ENCODE assay signal across 8 mouse cellular contexts in the genomic region with DNA sequence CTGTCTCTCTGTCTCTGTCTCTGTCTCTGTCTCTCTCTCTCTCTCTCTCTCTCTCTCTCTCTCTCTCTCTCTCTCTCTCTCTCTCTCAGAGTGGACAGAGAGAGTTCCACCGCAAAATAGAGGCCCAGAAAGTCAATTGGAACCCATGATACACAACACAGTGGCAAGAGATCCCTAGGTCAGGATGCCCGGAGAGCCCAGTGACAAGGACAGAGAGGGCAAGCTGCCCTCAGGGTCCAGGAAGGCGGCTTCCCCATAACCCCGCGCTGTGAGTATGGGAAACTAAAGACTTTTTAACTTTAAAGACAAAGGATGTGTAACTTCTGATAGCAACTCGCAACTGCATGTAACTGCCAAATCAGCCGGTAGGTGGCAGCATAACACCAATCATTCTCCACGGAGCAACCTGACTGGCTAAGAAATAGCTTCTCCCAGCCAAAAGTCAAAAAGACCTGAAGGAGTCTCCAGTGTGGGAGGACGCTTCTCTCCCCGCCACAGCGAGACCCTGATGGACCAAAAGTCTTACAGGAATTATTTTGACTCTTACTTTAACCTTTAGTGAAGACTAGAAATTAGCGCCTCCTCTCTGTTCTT.
DNase-seq lines count a peak whose midpoint lies in the region; ATAC-seq and TF ChIP-seq lines count a peak whose summit lies in the region.

No protein-coding gene starts in this region.

- no peaks in the 10 kb centered on the region for H3K36me3 ChIP-seq in hindbrain, postnatal 0 days (ENCODE audit: insufficient read depth, low read length)

- no peaks in the 10 kb centered on the region for H3K27me3 ChIP-seq in hindbrain, postnatal 0 days (ENCODE audit: insufficient read depth, low read length)

- no peak overlapping the region for H3K4me3 ChIP-seq in hindbrain, postnatal 0 days (ENCODE audit: low read length)

- H3K9me3 ChIP-seq in hindbrain, postnatal 0 days (ENCODE audit: low read length) = no peaks in the 10 kb centered on the region

- H3K27ac ChIP-seq in hindbrain, postnatal 0 days = no peak overlapping the region

- WGBS in hindbrain, postnatal 0 days = 12% methylated on average over 12 of the region's 12 CpGs

- ATAC-seq in hindbrain, postnatal 0 days = peak; percentile 63
- ATAC-seq in megakaryocyte progenitor cell, adult 5-6 weeks (replicated peaks; ENCODE audit: poor library complexity) = peak; percentile 62

- no peak overlapping the region for H3K9ac ChIP-seq in hindbrain, postnatal 0 days (replicated peaks; ENCODE audit: low read length)

- peak; percentile 90 for TF ChIP-seq CTCF in hindbrain, postnatal 0 days (IDR thresholded peaks at IDR 0.05; ENCODE audit: low read depth)

- H3K4me2 ChIP-seq in hindbrain, postnatal 0 days (ENCODE audit: low read depth, low read length) = no peak overlapping the region

- DNase-seq in WW6 (ENCODE audit: low read depth, low spot score) = peak; percentile 60
- DNase-seq in cerebellum, postnatal 14 days = peak; percentile 92 to 93
- DNase-seq in frontal cortex, postnatal 14 days (ENCODE audit: low spot score in 2 of 2) = peak; percentile 74 to 92
- peak; percentile 91 for DNase-seq in hindbrain, postnatal 0 days (ENCODE audit: low spot score)
- DNase-seq in left cerebral cortex, adult 18-20 months (ENCODE audit: low spot score in 2 of 2) = peak; percentile 87 to 90
- DNase-seq in right cerebral cortex, postnatal 10 days (ENCODE audit: low spot score in 2 of 2) = peak; percentile 87 to 92
- DNase-seq in urinary bladder, postnatal 25 days (ENCODE audit: low spot score) = peak; percentile 88

- H3K4me1 ChIP-seq in hindbrain, postnatal 0 days (ENCODE audit: insufficient read depth, low read length) = no peaks in the 10 kb centered on the region
